In the genomic region with DNA sequence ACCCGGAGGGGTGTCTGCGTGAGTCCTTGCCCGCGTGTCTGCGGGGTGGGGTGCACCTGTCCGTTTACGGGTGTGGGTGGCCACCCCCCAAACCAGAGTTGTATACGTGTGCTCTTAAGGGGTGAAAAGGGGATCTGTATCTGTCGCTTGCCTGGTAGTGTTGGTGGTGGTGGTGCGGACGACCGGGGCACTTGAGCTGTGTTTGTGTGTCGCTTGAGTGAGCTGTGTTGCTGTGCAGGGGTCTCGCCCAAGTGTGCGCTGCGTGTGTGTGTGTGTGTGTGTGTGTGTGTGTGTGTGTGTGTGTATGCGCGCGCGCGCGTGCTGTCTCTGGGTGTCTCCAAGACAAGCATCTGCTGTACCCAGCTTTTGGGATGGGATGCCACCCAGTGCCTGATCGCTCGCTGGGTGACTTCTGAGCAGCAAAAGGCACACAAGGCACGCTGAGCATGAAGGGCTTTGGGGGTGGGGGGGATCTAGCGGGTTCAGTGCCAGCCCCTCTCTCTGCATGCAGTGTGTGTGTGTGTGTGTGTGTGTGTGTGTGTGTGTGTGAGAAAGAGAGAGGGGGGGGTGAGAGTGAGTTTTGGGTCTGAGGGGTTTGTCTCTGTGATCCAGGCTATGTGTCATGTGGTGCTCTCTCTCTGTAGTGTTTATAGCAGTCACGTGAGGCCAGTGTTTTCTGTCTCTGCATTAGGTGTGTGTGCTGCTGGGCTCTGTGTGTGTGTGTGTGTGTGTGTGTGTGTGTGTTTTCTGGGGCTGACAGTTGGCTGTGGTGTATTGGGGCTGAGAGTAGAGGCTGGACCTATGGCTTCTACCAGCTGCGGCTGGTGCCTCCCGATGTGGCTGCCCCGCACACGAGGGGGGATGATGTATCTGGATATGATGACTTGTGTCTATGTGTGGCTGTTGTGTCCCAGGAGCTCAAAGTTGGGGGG, we compare ENCODE assay signal across 8 mouse cellular contexts. TPM values are rescaled to one million over a fixed set of nuclear protein-coding genes. Genes with fewer than 3 reads are reported as not detected.
DNase-seq lines count a peak whose midpoint lies in the region; ATAC-seq and TF ChIP-seq lines count a peak whose summit lies in the region.

No protein-coding gene starts in this region.

- peak overlapping the region; percentile 98 for H3K4me3 ChIP-seq in cortical plate, adult 2 months (ENCODE audit: insufficient read depth, low read length)
- peak overlapping the region; percentile 90 to 94 for H3K4me3 ChIP-seq in heart, embryonic 14.5 days (ENCODE audit: control insufficient read depth in 1 of 2, insufficient read depth in 1 of 2, low read depth in 1 of 2, low read length in 2 of 2)
- H3K4me3 ChIP-seq in liver, embryonic 15.5 days (replicated peaks), result peak overlapping the region; percentile 92
- H3K4me3 ChIP-seq in neural tube, embryonic 14.5 days (ENCODE audit: low read depth, low read length), result peak overlapping the region; percentile 65

- under 1% methylated on average over 30 of the region's 31 CpGs for WGBS in heart, embryonic 14.5 days
- WGBS in liver, embryonic 15.5 days (ENCODE audit: insufficient replicate concordance), result under 1% methylated on average over 31 of the region's 31 CpGs
- under 1% methylated on average over 25 of the region's 31 CpGs for WGBS in neural tube, embryonic 14.5 days

- peaks cover 5% of the 10 kb centered on the region; the same call in 1 of the 2 replicates for H3K4me1 ChIP-seq in cortical plate, adult 2 months (ENCODE audit: control insufficient read depth, insufficient read depth, low read length)
- peaks cover 17 to 33% of the 10 kb centered on the region in 2 experiments for H3K4me1 ChIP-seq in heart, embryonic 14.5 days (ENCODE audit: control insufficient read depth in 2 of 2, insufficient read depth in 2 of 2, low read length in 2 of 2)
- peaks cover 90% of the 10 kb centered on the region for H3K4me1 ChIP-seq in liver, embryonic 15.5 days (replicated peaks)
- peaks cover 21% of the 10 kb centered on the region; the same call in 1 of the 2 replicates for H3K4me1 ChIP-seq in neural tube, embryonic 14.5 days (ENCODE audit: control insufficient read depth, insufficient read depth, low read length)

- no peak for TF ChIP-seq POLR2A in cortical plate, adult 2 months (IDR thresholded peaks at IDR 0.05; ENCODE audit: extremely low read depth, insufficient read depth, low read length)

- TF ChIP-seq CTCF in cortical plate, adult 2 months (IDR thresholded peaks at IDR 0.05; ENCODE audit: extremely low read depth, insufficient read depth, low read length), result no peak

- H3K4me2 ChIP-seq in heart, embryonic 14.5 days (ENCODE audit: low read length), result peak overlapping the region; percentile 98
- H3K4me2 ChIP-seq in liver, embryonic 15.5 days, result peak overlapping the region; percentile 100
- peak overlapping the region; percentile 98 for H3K4me2 ChIP-seq in neural tube, embryonic 14.5 days (ENCODE audit: low read depth, low read length)

- H3K9ac ChIP-seq in heart, embryonic 14.5 days (ENCODE audit: low read length), result peak overlapping the region; percentile 97
- peak overlapping the region; percentile 97 for H3K9ac ChIP-seq in liver, embryonic 15.5 days
- H3K9ac ChIP-seq in neural tube, embryonic 14.5 days (replicated peaks; ENCODE audit: low read depth, low read length), result peak overlapping the region; percentile 58

- H3K27ac ChIP-seq in cortical plate, adult 2 months (ENCODE audit: insufficient read depth, low read length), result peak overlapping the region; percentile 78
- H3K27ac ChIP-seq in heart, embryonic 14.5 days (replicated peaks in 1 of 2; ENCODE audit: control insufficient read depth in 1 of 2, insufficient read depth in 1 of 2, low read depth in 2 of 2, low read length in 2 of 2), result peak overlapping the region in 1 of 2 experiments; percentile 99; a peak in 2 of 4 replicates
- H3K27ac ChIP-seq in liver, embryonic 15.5 days (replicated peaks), result peak overlapping the region; percentile 97
- peak overlapping the region; percentile 48 for H3K27ac ChIP-seq in neural tube, embryonic 14.5 days (ENCODE audit: low read depth, low read length)

- H3K36me3 ChIP-seq in heart, embryonic 14.5 days (ENCODE audit: control insufficient read depth, insufficient read depth, low read length), result no peaks in the 10 kb centered on the region
- H3K36me3 ChIP-seq in liver, embryonic 15.5 days (replicated peaks), result 0 out of 2 replicates have a peak, but pooled peaks cover 5% of the 10 kb centered on the region
- H3K36me3 ChIP-seq in neural tube, embryonic 14.5 days (ENCODE audit: control insufficient read depth, insufficient read depth, low read length), result no peaks in the 10 kb centered on the region

- DNase-seq in B cell, adult 2 months, result peak; percentile 61 to 63
- peak; percentile 68 for DNase-seq in NIH3T3 (ENCODE audit: low read depth)
- peak; percentile 24 for DNase-seq in kidney, postnatal 14 days
- DNase-seq in ovary, postnatal 14 days (ENCODE audit: low spot score), result no peak

- H3K27me3 ChIP-seq in heart, embryonic 14.5 days (ENCODE audit: control insufficient read depth, insufficient read depth, low read length), result no peaks in the 10 kb centered on the region
- peaks cover 22% of the 10 kb centered on the region for H3K27me3 ChIP-seq in liver, embryonic 15.5 days
- H3K27me3 ChIP-seq in neural tube, embryonic 14.5 days (ENCODE audit: control insufficient read depth, insufficient read depth, low read length), result peaks cover 2% of the 10 kb centered on the region; the same call in 1 of the 2 replicates

- no peak for ATAC-seq in heart, embryonic 14.5 days (ENCODE audit: insufficient number of reproducible peaks, insufficient read depth, low FRiP score, low read depth)
- ATAC-seq in liver, embryonic 15.5 days (ENCODE audit: insufficient read depth), result no peak
- ATAC-seq in neural tube, embryonic 14.5 days (ENCODE audit: low read depth), result peak; percentile 32

- no peaks in the 10 kb centered on the region for H3K9me3 ChIP-seq in heart, embryonic 14.5 days (ENCODE audit: control insufficient read depth, low read length)
- H3K9me3 ChIP-seq in liver, embryonic 15.5 days (replicated peaks), result no peaks in the 10 kb centered on the region
- H3K9me3 ChIP-seq in neural tube, embryonic 14.5 days (ENCODE audit: control insufficient read depth, low read length), result no peaks in the 10 kb centered on the region

RNA-seq across cellular contexts. Expression of gene Bbc3, which starts 2.6 kb away (rescaled TPM):
- 8.1 and 11.2 TPM in 2 replicates for polyA plus RNA-seq in cortical plate, adult 2 months (2012; rRNA removed)
- 3.8 and 5.2 TPM in 2 replicates for polyA plus RNA-seq in heart, embryonic 14.5 days (2014; fragmentation: Nextera tagmentation; extraction: Ambion mirVana)
- polyA plus RNA-seq in liver, embryonic 15.5 days (2015; fragmentation: Nextera tagmentation; extraction: Ambion mirVana), result 4.1 and 5.9 TPM in 2 replicates
- 13.7 and 19.7 TPM in 2 replicates for polyA plus RNA-seq in neural tube, embryonic 14.5 days (2014; fragmentation: Nextera tagmentation; extraction: Ambion mirVana)

RNA-seq across cellular contexts. Expression of gene Ccdc9, which starts 24.2 kb away (rescaled TPM):
- 68.9 and 79.1 TPM in 2 replicates for polyA plus RNA-seq in cortical plate, adult 2 months (2012; rRNA removed)
- polyA plus RNA-seq in heart, embryonic 14.5 days (2014; fragmentation: Nextera tagmentation; extraction: Ambion mirVana), result 10.6 and 11.2 TPM in 2 replicates
- 10.3 and 12.3 TPM in 2 replicates for polyA plus RNA-seq in liver, embryonic 15.5 days (2015; fragmentation: Nextera tagmentation; extraction: Ambion mirVana)
- polyA plus RNA-seq in neural tube, embryonic 14.5 days (2014; fragmentation: Nextera tagmentation; extraction: Ambion mirVana), result 14.8 and 15.8 TPM in 2 replicates

RNA-seq across cellular contexts. Expression of gene Inafm1, which starts 37.4 kb away (rescaled TPM):
- 49.8 and 53.2 TPM in 2 replicates for polyA plus RNA-seq in cortical plate, adult 2 months (2012; rRNA removed)
- polyA plus RNA-seq in heart, embryonic 14.5 days (2014; fragmentation: Nextera tagmentation; extraction: Ambion mirVana), result 9.9 and 11.7 TPM in 2 replicates
- polyA plus RNA-seq in liver, embryonic 15.5 days (2015; fragmentation: Nextera tagmentation; extraction: Ambion mirVana), result 4.4 and 5.4 TPM in 2 replicates
- 45.1 and 58.6 TPM in 2 replicates for polyA plus RNA-seq in neural tube, embryonic 14.5 days (2014; fragmentation: Nextera tagmentation; extraction: Ambion mirVana)

RNA-seq across cellular contexts. Expression of gene C5ar1, which starts 51.4 kb away (rescaled TPM):
- 1.5 and 2.0 TPM in 2 replicates for polyA plus RNA-seq in cortical plate, adult 2 months (2012; rRNA removed)
- polyA plus RNA-seq in heart, embryonic 14.5 days (2014; fragmentation: Nextera tagmentation; extraction: Ambion mirVana), result 3.3 and 3.7 TPM in 2 replicates
- polyA plus RNA-seq in liver, embryonic 15.5 days (2015; fragmentation: Nextera tagmentation; extraction: Ambion mirVana), result 3.5 and 3.6 TPM in 2 replicates
- 0.83 and 2.6 TPM in 2 replicates for polyA plus RNA-seq in neural tube, embryonic 14.5 days (2014; fragmentation: Nextera tagmentation; extraction: Ambion mirVana)
